Mouse (Mus musculus) gastrocnemius, postnatal 14 days (tissue): ENCODE data around the gene Kdm4b. TPM values are rescaled to one million over a fixed set of nuclear protein-coding genes. Genes with fewer than 3 reads are reported as not detected.

Experiments
- DNase-seq: peaks from one replicate; pipeline ENCODE4 v3.0.0; 2021; ENCODE audit warnings: mixed read lengths
- intact Hi-C: fragments of 180-260 bp; cut with DNase I; formaldehyde crosslinking; loops from one replicate; pipeline ENCODE4 v1.15.1; 2025; ENCODE audit warnings: low total_unique reads
- long read RNA-seq, 2 experiments: library from polyadenylated mRNA; stranded (forward); transcript quantifications; one replicate each; pipeline ENCODE4 v2.0.0; 2021
- total RNA-seq, 2 experiments: library from RNA; stranded (reverse); gene quantifications; 2 replicates each; pipeline ENCODE4 v1.2.3; 2021

Gene Kdm4b
- total RNA-seq, result 10 to 100 TPM; 24.1 to 27.2 TPM
- long read RNA-seq, experiment 1, full-length matches to known transcripts, result 11 of 50 reads
- long read RNA-seq, experiment 1, partial matches to known transcripts, result 15 of 50 reads
- long read RNA-seq, experiment 1, other reads (novel, unspliced or antisense), result 24 of 50 reads
- long read RNA-seq, experiment 2, full-length matches to known transcripts, result 14 of 60 reads
- long read RNA-seq, experiment 2, partial matches to known transcripts, result 6 of 60 reads
- long read RNA-seq, experiment 2, other reads (novel, unspliced or antisense), result 40 of 60 reads

- DNase-seq, result peak; percentile 99
- intact Hi-C loops, result no loop called here
These were observed at the start of gene Kdm4b for GRCm38 (mm10) chr17:56325450-56326152. TSS of gene Kdm4b (plus strand) at chr17:56326062.

DNA sequence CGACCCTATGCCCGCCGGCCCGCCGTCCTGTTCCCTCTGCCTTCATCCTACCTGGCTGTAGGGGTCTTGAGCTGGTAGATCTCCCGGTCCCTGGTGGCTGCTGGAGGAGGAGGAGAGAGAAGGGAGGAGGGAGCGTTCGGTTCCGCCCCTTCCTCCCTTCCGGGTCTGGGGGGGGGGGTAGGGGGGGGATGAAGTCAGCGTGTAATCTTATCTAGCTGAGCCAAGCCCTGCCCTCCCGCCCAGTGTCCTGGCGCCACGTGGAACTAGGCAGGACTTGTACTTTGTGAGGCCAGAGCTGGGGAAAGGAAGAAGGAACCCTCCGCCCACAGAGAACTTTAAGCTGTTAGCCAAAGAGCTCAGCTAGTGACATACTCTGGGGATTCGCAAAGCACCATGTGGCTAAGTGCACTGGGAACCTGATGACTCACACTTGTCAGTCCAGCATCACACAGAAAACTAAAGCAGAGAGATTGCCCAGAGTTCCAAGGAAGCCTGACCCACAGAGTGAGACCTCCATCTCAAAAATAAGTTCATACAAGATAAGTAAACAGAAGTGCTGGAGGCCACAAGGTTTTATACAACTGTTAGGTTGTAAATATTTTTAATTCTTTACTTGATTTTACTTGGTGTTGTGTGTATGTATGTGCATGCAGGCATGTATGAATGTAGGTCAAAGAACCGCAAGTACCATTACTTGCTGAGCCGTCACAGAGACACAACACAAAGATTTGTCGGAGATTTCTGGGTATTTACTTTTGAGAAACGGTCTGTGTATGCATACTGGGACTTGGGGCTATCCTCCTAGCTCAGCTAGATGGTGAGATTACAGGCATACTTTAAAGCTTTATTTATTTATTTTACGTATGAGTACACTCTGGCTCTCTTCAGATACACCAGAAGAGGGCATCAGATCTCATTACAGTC, 49.0 kb upstream of the Kdm4b start, which contains the start of gene Ticam1:
Gene Ticam1, minus strand, starts transcription at position 144 of the 924 bp plus-strand sequence.
- intact Hi-C loops, result no loop called here
- DNase-seq, result peak; percentile 91

GRCm38 (mm10) chr17:56277567-56277893, 48.3 kb upstream of the Kdm4b start:
- no peak for DNase-seq

DNA sequence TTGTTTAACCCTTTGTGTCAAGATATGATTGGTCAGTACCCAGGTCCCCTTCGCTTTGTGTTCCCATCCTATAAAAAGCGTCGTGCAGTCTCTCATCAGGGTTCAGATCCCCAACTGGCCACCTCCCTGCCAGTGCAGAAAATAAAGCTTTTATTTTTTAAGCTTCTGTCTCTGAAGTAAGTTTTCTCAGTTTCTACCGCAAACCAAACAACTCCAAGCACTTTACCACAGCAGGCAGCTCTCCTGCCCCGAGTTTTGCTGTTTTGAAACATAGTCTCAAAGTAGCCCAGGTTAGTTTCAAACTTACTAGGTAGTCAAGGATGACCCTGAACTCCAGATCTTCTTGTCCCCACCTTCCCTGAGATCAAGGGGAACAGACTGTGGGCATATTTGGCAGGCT, 47.5 kb upstream of the Kdm4b start:
- intact Hi-C loops, result no loop called here
- DNase-seq, result no peak

More at GRCm38 (mm10) chr17:56277567-56277893, 48.3 kb upstream of the Kdm4b start:
- intact Hi-C loops, result no loop called here

DNA sequence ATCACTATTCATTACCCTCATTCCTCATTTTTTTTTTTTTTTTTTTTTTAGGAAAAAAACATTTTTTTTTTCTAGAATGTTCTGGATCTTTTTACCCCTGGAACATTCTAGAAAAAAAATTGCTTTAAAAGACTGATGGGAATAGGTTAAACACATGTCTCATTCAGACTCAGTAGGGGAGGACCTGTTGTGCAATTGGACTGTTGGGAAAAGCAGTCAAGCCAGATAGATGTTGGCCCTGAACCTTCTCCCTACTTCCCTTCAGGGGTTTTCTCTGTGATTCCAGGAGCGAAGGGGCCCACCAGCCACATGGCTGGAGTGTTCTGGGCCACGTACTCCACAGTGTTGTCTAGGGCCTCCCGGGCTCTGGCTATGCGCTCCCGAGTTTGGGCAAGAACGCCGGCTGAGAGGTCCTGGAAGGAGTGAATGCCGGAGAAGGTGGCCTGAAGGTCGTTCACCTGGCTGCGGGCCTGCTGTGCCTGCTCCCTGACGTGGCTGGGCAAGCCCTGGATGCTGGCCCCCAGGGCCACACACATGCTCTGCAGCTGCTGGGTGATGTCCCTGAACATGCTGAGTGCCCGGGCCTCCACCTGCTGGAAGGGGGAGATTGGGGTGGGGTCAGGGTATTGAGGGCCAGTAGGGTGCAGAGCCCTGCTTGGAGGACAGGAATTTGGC, 46.2 kb upstream of the Kdm4b start:
- DNase-seq, result peak; percentile 57
- intact Hi-C loops, result no loop called here

GRCm38 (mm10) chr17:56281193-56281592, 44.7 kb upstream of the Kdm4b start:
- intact Hi-C loops, result no loop called here
- DNase-seq, result no peak

- no peak for DNase-seq
- intact Hi-C loops, result no loop called here
These were observed 43.1 kb upstream of the Kdm4b start for GRCm38 (mm10) chr17:56282802-56283201.

GRCm38 (mm10) chr17:56283316-56283715, 42.5 kb upstream of the Kdm4b start:
- no peak for DNase-seq
- intact Hi-C loops, result no loop called here

DNA sequence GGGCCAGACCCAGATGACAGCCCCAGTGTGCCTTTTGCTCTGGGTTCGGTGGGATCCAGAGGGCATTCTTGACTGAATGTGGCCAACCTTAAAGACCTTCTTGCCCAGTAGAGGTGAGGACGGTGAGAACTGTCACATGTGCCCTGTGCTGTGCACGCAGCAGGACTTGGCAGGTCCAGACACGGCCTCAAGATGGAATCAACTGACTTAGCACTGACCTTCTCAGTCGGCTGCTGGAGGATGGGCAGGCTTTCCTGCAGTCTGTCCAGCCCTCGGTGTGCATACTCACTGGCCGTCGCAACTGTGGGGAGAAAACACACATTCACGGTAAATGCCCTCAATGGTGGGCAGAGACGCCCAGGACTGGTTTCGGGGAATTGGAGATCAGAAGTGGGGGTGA, 39.9 kb upstream of the Kdm4b start:
- intact Hi-C loops, result no loop called here
- no peak for DNase-seq

- no peak for DNase-seq
- intact Hi-C loops, result no loop called here
These were observed 38.0 kb upstream of the Kdm4b start for GRCm38 (mm10) chr17:56287830-56288229.

- intact Hi-C loops, result no loop called here
- DNase-seq, result no peak
These were observed 37.0 kb upstream of the Kdm4b start for GRCm38 (mm10) chr17:56288866-56289265.

GRCm38 (mm10) chr17:56289371-56290331, 36.2 kb upstream of the Kdm4b start:
- peak; percentile 62 for DNase-seq
- intact Hi-C loops, result no loop called here

- intact Hi-C loops, result no loop called here
- peak; percentile 96 for DNase-seq
These were observed 35.3 kb upstream of the Kdm4b start for GRCm38 (mm10) chr17:56290388-56291170.

GRCm38 (mm10) chr17:56291171-56291511, 34.7 kb upstream of the Kdm4b start:
- intact Hi-C loops, result no loop called here
- peak; percentile 93 for DNase-seq

- intact Hi-C loops, result no loop called here
- DNase-seq, result no peak
These were observed 33.9 kb upstream of the Kdm4b start for GRCm38 (mm10) chr17:56291826-56292475.

DNA sequence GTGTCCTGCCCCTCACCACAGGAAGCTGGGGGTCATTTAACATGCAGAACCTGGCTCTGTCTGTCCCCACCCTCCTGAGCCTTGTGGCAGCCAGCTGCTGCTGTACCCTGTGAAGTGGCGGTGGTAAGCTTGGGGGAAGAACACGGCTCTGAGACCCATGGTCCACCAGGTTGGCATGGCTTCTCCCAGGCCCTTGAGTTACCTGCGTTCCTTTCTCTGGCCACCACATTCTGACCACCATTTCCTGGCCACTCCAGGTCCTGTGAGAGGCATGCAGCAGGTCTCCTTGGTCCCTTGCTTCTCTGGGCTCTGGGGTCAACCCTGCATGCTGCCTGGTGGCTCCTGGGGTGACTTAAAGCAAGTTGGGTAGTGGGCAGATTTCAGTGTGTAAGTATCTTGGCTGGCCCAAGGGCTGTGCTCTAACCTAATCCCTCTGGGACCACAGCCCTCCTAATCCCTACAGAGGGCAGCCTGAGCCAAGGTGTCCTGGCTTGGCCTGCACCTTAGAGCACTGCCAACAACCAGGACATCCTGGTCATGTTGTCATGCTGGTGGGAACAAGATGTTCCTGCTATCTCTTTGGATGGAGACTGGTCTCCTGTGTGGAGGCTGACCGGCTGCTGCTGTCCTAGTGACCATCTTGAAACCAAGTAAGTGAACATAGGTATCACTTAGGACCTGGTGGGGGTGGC, 33.2 kb upstream of the Kdm4b start, which contains the start of gene Plin3:
Gene Plin3, minus strand, starts transcription at position 343 of the 692 bp plus-strand sequence.
- peak; percentile 40 for DNase-seq
- intact Hi-C loops, result no loop called here

DNA sequence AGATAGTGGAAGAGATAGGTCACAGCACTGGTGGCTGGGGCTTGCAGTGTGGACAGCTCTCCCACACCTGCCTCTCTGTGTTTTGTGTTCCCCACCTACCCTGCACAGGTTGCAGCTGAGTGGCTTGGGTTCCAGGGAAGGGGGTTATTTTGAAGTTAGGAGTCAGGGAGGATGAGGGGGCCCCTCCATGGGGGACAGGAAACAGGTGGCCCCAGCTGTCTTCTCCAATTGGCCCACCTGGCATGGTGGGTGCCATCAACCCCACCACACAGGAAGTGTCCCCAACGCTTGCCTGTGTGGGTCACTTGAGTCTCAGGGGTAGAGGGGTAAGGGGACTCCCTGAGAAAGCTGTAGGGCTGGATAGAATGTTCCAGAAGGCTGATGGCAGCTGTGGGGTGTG, 32.6 kb upstream of the Kdm4b start:
- intact Hi-C loops, result no loop called here
- no peak for DNase-seq
